Mouse (Mus musculus) retina, postnatal 7 days (tissue): ENCODE data around the gene Gm21953.
"Not testable (repeated sequence)": the region's sequence is repeated elsewhere in the genome, so short reads cannot be mapped to it uniquely, and the experiment has no call there.

Experiments
- DNase-seq: peaks from one replicate; pipeline ENCODE4 v3.0.0-alpha.2; 2012; ENCODE audit warnings: low read depth, low spot score

Gene Gm21953

DNA sequence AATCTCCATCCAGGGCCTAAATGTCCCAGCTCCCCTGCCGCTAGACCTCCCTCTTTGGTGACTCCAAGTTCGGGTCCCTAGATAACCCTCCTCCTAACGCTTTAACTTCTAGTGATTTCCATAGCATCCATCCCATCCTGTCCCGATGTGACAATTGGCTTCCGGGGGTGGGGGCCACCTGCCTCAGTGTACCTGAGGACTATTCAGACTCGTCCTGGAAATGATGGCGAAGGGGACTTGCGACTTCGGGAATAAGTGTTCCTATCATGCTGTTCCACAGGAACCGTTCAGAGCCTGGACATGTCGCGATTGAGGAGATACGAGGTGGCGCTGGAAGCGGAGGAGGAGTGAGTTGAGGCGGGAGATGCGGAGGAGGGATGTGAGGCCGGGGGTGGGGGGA is at the start of gene Gm21953:
Gene Gm21953, plus strand, starts transcription at position 301 of the 400 bp plus-strand sequence.
- not testable (repeated sequence) for DNase-seq

GRCm38 (mm10) chr4:42255467-42255866 is 38.6 kb upstream of the Gm21953 start, which contains the start of gene Ccl21b:
TSS of gene Ccl21b (plus strand) at chr4:42255767.
- not testable (repeated sequence) for DNase-seq

- DNase-seq: not testable (repeated sequence)
Measured at GRCm38 (mm10) chr4:42318034-42318433, 24.0 kb downstream of the Gm21953 start, which contains the start of gene Fam205a3. TSS of gene Fam205a3 (plus strand) at chr4:42318334.
